Mouse (Mus musculus) stomach, postnatal 0 days (tissue): ENCODE measurements around the gene Dnmt3a. TPM values are rescaled to one million over a fixed set of nuclear protein-coding genes. Genes with fewer than 3 reads are reported as not detected.
A peak's percentile ranks its signal among the peaks of the same experiment; 100 is the strongest.

Experiments used
- ATAC-seq: fragments of 200-750 bp; cut with Nextera tagmentation; 2 replicates; pipeline ENCODE4 v1.8.0; 2017; ENCODE audit not compliant: low FRiP score, low TSS enrichment
- DNase-seq: peaks from one replicate; pipeline ENCODE4 v3.0.0-alpha.2; 2016; ENCODE audit warnings: low spot score
- H3K27ac ChIP-seq: fragments of 300-500 bp; sonication (generic); replicated peaks from 2 replicates; pipeline ENCODE4 v1.5.1; 2014; ENCODE audit warnings: mild to moderate bottlenecking, control low read depth
- H3K27me3 ChIP-seq: fragments of 300-500 bp; sonication (generic); 2 replicates; pipeline ENCODE4 v1.6.1; 2014; ENCODE audit warnings: low read length; ENCODE audit not compliant: control insufficient read depth, insufficient read depth
- H3K36me3 ChIP-seq: fragments of 300-500 bp; sonication (generic); 2 replicates; pipeline ENCODE4 v1.6.1; 2014; ENCODE audit warnings: low read length, mixed read lengths; ENCODE audit not compliant: control insufficient read depth, insufficient read depth
- H3K4me1 ChIP-seq: fragments of 300-500 bp; sonication (generic); replicated peaks from 2 replicates; pipeline ENCODE4 v1.6.1; 2014; ENCODE audit warnings: antibody characterized with exemption; ENCODE audit not compliant: control insufficient read depth, insufficient read depth
- H3K4me2 ChIP-seq: fragments of 300-500 bp; sonication (generic); replicated peaks from 2 replicates; pipeline ENCODE4 v1.6.1; 2014; ENCODE audit warnings: low read depth, mild to moderate bottlenecking, control low read depth, moderate library complexity
- H3K4me3 ChIP-seq: fragments of 300-500 bp; sonication (generic); 2 replicates; pipeline ENCODE4 v1.5.1; 2014; ENCODE audit warnings: low read depth, low read length, control low read depth
- H3K9ac ChIP-seq: fragments of 300-500 bp; sonication (generic); 2 replicates; pipeline ENCODE4 v1.6.1; 2014; ENCODE audit warnings: mild to moderate bottlenecking, low read length, control low read depth, mixed read lengths
- H3K9me3 ChIP-seq: fragments of 300-500 bp; sonication (generic); 2 replicates; pipeline ENCODE4 v1.6.1; 2016; ENCODE audit warnings: low read length; ENCODE audit not compliant: control insufficient read depth
- CTCF ChIP-seq: IDR thresholded peaks from 2 replicates; pipeline ENCODE4 v1.5.1; 2016; ENCODE audit warnings: antibody characterized with exemption, low read depth, mild to moderate bottlenecking, moderate library complexity
- EP300 ChIP-seq: optimal IDR thresholded peaks from 2 replicates; pipeline ENCODE3; 2016; ENCODE audit warnings: antibody characterized with exemption
- WGBS: fragments of 180-500 bp; shearing (Covaris S2); extraction: QIAGEN DNeasy Blood & Tissue Kit; methylation state at CpG from one replicate; pipeline ENCODE4 v1.1.7; 2014; 5-methylcytosine and 5-hydroxymethylcytosine counted together
- polyA plus RNA-seq: library from polyadenylated mRNA; unstranded; fragments of >200 nt; fragmentation: Nextera tagmentation; extraction: Ambion mirVana; gene quantifications from 2 replicates; pipeline ENCODE4 v1.2.1, GENCODE M21; 2015

Dnmt3a gene
- polyA plus RNA-seq, 1 experiment from 2014 or later: 44.0 TPM

DNA sequence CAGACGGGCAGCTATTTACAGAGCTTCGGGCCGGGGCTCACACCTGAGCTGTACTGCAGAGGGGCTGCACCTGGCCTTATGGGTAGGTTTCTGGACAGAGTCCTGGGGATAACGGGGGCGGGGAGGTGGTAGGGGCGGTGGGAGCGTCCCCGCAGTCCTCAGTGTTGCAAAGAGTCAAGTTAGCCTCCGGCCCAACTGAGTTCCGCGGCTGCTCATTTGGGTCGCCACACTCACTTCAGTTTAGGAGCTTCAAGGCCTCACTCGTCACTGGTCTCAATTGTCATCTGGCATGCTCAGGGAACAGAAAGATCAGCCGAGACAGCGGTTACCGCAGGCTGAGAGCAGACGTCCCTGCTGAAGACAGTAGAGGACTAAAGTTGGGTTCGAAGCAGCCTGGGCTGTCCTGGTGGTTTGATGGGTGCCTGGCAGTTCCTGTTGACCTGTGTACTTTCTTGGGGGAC is 86.0 kb downstream of the Dnmt3a start:
- no peaks in the 10 kb centered on the region for H3K27me3 ChIP-seq
- H3K4me1 ChIP-seq: no peaks in the 10 kb centered on the region; the same call in 1 of the 2 replicates
- no peak for DNase-seq

GRCm38 (mm10) chr12:3892240-3893059 is 86.6 kb downstream of the Dnmt3a start:
- no peak for TF ChIP-seq CTCF
- 29% methylated on average over 15 of the region's 15 CpGs for WGBS
- Histone ChIP-seq H3K9me3 (no peaks in the 10 kb centered on the region), H3K36me3 (peaks cover 15% of the 10 kb centered on the region), H3K27ac (peak overlapping the region; percentile 85), H3K4me1 (no peaks in the 10 kb centered on the region; the same call in 1 of the 2 replicates), H3K9ac (peak overlapping the region; percentile 70; the same call in 1 of the 2 replicates), H3K4me3 (0 out of 2 replicates have a peak overlapping the region, but pooled peaks have one; percentile 51), H3K4me2 (peak overlapping the region; percentile 90), H3K27me3 (no peaks in the 10 kb centered on the region)
- DNase-seq (no peak), ATAC-seq (no peak; the same call in 1 of the 2 replicates)

More for the DNA sequence above, 86.0 kb downstream of the Dnmt3a start:
- TF ChIP-seq CTCF (no peak), EP300 (no peak)
- WGBS: 9% methylated on average over 17 of the region's 18 CpGs
- no peaks in the 10 kb centered on the region for H3K9me3 ChIP-seq
- H3K27ac ChIP-seq: peak overlapping the region; percentile 85
- H3K9ac ChIP-seq: peak overlapping the region; percentile 70
- ATAC-seq: 0 out of 2 replicates have a peak, but pooled peaks have one; percentile 14
- peak overlapping the region; percentile 51 for H3K4me3 ChIP-seq
- H3K4me2 ChIP-seq: peak overlapping the region; percentile 90
- peaks cover 9% of the 10 kb centered on the region; the same call in 1 of the 2 replicates for H3K36me3 ChIP-seq

DNA sequence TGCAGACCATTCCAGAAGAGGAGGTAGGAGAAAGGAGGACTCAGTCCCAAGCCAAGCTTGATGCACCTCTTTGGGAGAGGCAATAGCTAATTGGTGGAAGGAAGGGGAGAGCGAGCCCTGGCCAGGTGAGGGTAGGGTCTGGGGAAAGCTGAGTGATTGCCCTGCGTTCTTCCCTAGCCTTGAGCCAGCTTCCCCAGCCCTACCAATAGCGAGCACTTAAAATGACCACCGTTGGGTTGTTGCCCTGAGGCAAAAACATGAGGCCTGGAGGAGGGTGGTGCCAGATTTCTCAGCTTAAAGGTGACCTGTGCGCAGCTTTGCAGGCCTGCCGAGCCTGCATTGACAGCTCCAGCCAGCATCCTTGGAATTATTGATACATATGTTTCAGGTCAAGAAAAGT is 87.5 kb downstream of the Dnmt3a start:
- H3K4me2 ChIP-seq: no peak overlapping the region
- no peak overlapping the region for H3K4me3 ChIP-seq

DNA sequence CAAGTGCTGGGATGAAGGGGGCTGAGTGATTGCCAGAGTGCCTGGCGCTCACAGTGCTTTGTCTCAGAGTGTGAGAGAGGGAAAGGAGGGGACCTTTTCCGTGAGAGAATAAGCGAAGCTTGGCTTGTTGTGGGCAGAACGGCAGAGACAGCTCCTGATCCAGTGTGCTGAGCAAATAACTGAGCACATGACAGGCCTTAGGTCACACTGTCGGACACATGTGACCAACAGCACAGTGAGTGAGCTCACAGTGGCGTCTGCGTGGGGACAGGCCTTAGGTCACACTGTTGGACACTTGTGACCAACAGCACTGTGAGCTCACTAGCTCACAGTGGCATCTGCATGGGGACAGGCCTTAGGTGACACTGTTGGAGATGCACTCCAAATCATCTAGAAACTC is 88.7 kb downstream of the Dnmt3a start:
- Histone ChIP-seq H3K9me3 (no peaks in the 10 kb centered on the region), H3K27me3 (no peaks in the 10 kb centered on the region), H3K4me1 (no peaks in the 10 kb centered on the region; the same call in 1 of the 2 replicates), H3K4me3 (no peak overlapping the region), H3K9ac (no peak overlapping the region), H3K27ac (no peak overlapping the region), H3K36me3 (peaks cover 18% of the 10 kb centered on the region), H3K4me2 (no peak overlapping the region)
- no peak for DNase-seq
- ATAC-seq: peak; percentile 43
- TF ChIP-seq CTCF (no peak), EP300 (no peak)
- WGBS: 69% methylated on average over 7 of the region's 7 CpGs

More for the DNA sequence above, 87.5 kb downstream of the Dnmt3a start:
- no peak overlapping the region for H3K9ac ChIP-seq
- TF ChIP-seq CTCF: no peak
- no peak for TF ChIP-seq EP300
- 56% methylated on average over 6 of the region's 6 CpGs for WGBS
- no peak for DNase-seq
- ATAC-seq: no peak
- H3K9me3 ChIP-seq: no peaks in the 10 kb centered on the region
- no peaks in the 10 kb centered on the region for H3K27me3 ChIP-seq
- no peak overlapping the region for H3K27ac ChIP-seq
- H3K36me3 ChIP-seq: peaks cover 20% of the 10 kb centered on the region
- H3K4me1 ChIP-seq: no peaks in the 10 kb centered on the region; the same call in 1 of the 2 replicates

GRCm38 (mm10) chr12:3897057-3897545 is 91.3 kb downstream of the Dnmt3a start:
- no peaks in the 10 kb centered on the region for H3K27me3 ChIP-seq
- no peaks in the 10 kb centered on the region; the same call in 1 of the 2 replicates for H3K4me1 ChIP-seq
- H3K4me3 ChIP-seq: no peak overlapping the region
- H3K9ac ChIP-seq: no peak overlapping the region
- peaks cover 30% of the 10 kb centered on the region for H3K36me3 ChIP-seq
- DNase-seq (no peak), ATAC-seq (no peak)
- no peak overlapping the region for H3K4me2 ChIP-seq
- TF ChIP-seq CTCF (no peak), EP300 (no peak)
- no peaks in the 10 kb centered on the region for H3K9me3 ChIP-seq
- H3K27ac ChIP-seq: no peak overlapping the region
- 89% methylated on average over 9 of the region's 9 CpGs for WGBS

- ATAC-seq (no peak), DNase-seq (no peak)
- TF ChIP-seq CTCF: no peak
- no peak for TF ChIP-seq EP300
- Histone ChIP-seq H3K9ac (no peak overlapping the region), H3K4me3 (no peak overlapping the region), H3K4me2 (no peak overlapping the region), H3K36me3 (peaks cover 37% of the 10 kb centered on the region), H3K4me1 (no peaks in the 10 kb centered on the region), H3K27ac (no peak overlapping the region), H3K9me3 (no peaks in the 10 kb centered on the region), H3K27me3 (no peaks in the 10 kb centered on the region)
- WGBS: 92% methylated on average over 2 of the region's 2 CpGs
Observed at GRCm38 (mm10) chr12:3898811-3899210, 93.0 kb downstream of the Dnmt3a start.
